Mouse (Mus musculus): ENCODE results near the gene Lrp1.

Lrp1 gene

DNA sequence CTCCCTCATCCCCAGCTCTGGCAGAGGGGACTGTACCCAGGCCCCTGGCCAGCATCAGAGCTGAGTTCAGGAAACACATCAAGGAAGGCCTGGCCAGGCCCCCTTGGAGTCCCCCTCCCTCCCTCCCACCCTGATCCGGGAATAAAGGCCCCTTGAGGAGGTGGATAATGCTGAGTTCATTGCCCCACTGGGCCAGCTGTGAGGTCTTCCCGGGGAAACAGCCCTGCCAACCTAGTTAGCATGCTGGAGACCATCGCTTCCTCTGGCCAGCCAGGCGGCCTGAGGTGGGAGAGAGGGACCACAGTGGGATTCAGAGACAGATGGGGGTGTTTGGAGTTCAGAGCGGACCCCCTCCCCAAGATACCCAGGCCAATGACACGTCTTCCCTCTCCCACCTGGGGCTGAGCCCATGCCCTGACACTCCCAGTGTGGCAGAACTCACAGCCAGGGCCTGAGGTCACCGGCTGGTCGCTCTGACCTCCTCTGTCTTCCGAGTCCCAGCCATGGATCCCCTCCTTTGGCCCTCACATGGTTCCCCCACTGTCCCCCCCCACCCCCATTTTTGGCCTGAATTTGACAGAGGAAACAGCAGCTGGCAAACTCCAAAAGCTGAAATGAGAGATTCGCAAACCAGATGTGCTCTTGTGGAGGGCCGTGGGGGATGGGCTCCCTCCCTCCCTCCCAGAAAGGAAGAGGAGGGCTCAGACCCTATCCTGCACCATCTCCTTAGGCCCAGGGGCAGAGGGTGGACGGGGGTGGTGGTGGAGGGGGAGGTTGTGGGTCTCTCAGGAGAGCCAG is 6.5 kb downstream of the Lrp1 start:
- no peak for DNase-seq

- DNase-seq = no peak
Measured at GRCm38 (mm10) chr10:127612079-127612775, 8.7 kb downstream of the Lrp1 start.

DNA sequence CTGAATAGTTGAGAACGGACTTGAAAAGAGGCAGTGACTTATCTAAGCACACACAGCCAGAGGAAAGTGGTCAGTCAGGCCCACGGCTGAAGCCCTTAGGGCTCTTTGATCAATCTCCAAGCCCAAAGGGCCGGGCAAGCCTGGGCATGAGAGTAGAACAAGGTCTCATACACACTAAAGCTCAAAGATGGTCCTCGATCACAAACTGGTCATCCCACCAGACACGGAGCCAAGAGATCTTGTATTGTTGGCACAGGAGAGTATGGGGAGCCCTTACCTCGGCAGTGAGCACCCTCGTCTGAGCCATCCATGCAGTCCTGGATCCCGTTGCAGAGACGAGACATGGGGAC is 10.9 kb downstream of the Lrp1 start:
- DNase-seq = no peak

DNA sequence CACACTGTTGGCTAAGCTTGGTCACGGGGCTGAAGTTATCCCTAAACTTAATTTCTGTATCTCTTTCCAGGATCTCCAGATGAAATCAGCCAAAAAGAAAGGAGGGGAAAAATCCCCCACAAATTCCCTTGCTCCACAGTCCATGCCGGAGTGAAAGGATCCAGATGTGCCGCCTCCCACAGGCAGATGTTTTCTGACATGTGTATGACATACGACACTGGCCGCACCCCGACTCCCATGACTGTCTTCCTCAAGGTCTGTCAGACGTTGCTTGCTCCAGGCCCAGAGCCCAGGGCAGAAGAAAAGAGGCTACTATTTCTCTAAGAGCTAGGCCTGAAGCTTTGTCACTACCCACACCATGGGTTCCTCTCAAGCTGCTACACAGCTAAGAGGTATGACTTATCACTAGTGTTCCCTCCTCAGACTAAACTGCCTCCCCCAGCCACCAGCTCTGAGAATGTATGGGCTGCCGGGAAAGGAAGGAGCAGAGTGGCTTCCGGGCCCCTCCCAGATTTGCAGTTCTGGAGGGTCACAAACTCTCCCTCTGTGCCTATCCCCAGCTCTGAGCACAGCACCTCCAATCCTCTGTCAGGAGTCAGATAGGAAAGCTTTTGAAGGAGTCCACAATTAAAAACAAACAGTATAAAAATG is 11.4 kb downstream of the Lrp1 start:
- no peak for DNase-seq

DNA sequence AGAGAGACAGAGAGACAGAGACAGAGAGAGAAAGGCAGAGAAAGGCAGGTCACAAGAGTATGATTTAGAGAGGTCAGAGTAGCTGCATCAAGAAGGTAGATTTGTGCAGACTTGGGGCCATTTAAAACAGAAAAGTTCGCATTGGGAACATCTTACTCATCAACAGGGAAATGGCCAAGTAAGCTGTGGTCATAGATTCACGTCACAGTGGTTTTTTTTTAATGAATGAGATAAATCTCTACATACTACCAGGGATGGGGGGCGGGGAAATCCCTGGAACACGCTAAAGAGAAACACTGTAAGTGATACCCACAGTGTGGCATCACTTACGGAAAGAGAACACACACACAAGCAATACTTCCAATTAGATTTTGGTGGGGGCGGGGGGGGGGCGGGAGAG is 13.9 kb downstream of the Lrp1 start:
- DNase-seq = no peak

- DNase-seq = no peak
Measured at GRCm38 (mm10) chr10:127605756-127606155, 15.2 kb downstream of the Lrp1 start.

DNA sequence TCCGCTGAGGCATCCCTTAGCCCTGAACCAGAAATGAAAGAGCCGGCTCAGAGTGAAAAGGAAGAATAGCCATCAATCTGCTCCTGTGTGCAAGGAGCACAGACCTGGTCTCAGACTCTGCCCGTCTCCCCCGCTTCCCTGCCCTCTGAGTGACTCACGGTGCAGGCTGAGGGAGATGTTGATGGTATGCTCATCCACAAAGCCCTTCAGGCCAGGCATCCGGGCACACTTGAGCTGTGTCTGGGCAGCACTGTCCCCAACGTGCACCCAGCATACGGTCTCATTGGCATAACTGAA is 15.7 kb downstream of the Lrp1 start:
- DNase-seq = no peak

- peak; percentile 76 to 82 for DNase-seq
Measured at GRCm38 (mm10) chr10:127604465-127605250, 16.3 kb downstream of the Lrp1 start.

DNA sequence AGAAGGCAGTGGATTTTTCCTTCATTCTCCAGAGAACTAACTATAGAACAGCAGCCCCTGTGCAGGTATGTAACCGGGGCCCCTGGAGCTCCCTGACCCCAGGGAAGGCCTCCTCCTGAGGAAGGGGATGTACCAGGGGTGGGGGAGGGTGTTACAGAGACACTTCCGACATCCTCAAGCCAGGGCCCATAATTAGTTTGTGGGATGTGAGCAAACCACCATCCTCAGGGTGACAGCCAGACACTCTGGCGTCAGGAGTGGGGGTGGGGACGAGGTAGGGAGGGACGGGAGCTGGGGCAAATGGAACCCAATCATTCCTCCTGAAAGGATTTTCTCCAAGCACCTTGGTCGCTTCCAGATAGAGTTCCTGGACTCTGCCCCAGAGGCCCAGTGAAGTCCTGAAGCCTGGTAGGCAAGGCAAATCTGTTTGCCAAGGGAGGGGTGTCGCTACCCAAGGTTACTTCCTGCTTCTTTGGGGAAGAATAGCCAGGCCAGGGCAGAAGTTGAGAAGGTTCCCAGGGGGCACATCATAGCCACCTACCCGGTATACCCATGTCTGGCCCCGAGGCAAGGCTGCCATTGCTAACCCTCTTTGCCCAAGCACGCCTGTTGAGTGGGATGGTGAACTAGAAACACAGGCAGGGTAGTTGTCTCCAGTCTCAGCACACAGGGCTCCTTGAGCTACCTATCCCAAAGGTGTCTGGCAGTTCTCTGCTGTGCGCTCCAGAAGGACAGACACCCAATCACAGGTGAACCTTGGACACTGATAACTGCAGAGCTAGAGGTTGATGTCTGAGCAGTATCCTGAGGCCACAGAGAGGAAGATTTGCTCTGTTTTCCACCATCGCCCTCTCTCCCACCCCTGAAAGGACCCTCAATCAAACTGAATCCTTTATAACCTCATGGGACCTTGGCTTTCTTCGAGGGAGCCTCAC is 17.2 kb downstream of the Lrp1 start:
- DNase-seq = no peak

DNA sequence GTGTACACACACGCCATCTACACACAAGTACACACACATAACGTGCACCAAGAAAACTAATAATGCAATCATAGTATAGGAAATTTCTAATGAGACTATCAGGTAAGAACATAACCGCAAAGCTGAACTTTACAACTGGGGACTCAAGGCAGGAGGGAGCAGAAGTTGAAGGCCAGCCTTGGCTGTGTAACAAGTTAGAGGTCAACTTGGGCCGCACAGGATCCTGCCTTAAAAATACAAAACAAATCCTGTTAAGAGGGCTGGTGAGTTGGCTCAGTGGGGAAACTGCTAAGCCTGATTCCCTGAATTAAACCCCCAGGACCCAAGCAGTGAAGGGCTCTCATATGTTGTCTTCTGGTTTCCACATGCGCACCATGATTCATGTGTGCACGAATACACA is 18.8 kb downstream of the Lrp1 start:
- DNase-seq = no peak

DNA sequence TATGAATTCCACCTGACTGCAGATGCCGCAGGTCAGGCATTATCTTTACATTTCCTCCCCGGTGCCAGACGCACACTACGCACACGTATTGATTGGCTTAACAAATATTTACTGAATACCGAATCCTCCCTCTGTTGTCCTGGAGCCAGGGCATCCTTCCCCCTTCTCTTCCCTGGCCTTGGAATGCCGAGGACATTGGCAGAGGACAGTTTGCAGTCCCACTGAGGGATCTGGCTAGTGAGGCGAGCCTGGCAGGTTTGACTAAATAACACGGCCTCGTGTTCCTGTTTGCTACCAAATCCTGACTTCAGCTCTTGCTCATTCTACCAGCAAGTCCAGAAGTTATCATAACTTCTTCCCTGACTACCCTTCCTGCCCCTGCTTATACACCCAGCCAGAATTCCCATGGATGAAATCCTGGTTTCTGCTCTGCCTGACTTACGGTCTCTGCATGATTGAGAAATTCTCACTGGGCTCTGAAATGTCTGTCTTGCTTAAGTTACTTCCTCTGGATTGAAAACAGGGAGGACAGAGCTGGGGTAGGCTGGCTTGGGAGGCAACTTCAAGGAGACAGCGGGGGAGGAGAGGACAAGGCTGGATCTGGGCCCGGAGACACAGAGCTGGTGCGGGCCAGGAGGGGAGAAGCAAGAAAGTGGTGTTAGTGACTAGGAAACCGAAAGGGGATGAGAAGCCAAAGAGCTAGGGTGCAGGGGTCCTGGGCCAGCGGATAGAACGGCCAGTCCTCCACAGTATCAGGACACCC is 21.0 kb downstream of the Lrp1 start:
- peak; percentile 46 to 70 for DNase-seq

GRCm38 (mm10) chr10:127599252-127599651 is 21.7 kb downstream of the Lrp1 start:
- DNase-seq = no peak

- DNase-seq = no peak
Measured at GRCm38 (mm10) chr10:127598607-127599006, 22.3 kb downstream of the Lrp1 start.

GRCm38 (mm10) chr10:127597311-127597901 is 23.5 kb downstream of the Lrp1 start:
- no peak for DNase-seq

GRCm38 (mm10) chr10:127596321-127596941 is 24.5 kb downstream of the Lrp1 start:
- DNase-seq = no peak

DNA sequence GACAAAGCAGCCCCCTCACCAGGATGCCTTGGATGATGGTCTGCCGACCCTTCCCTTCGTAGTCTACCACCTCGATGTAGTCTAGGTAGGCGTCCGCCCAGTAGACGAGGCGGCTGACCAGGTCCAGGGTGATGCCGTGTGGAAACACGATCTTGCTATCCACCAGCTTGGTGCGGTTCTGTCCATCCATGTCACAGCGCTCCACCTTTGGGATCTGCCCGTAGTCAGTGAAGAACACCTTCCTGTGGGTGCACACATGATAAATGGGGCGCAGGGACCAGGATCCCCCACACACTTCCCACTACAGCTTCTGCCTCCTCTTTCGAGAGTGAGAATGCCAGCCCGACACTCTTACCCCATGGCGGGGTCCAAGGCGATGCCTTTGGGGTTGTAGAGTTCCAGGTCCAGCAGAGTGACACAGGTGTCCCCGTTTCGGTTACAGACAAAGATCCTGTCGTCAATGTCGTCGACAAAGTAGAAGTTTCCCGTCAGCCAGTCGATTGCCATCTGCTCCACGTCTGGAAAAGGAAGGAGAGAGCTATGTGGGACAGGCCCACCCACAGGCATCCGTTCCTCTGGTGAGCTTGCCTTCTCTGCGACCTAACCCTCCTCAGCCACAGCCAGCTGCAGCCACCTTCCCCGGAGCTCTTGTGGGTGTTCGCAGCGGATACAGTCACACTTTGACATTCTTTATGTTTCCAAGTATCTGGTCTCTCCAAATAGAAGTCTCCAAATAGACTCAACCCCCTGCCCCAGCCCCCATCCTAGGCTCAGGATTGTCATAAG is 25.8 kb downstream of the Lrp1 start:
- DNase-seq = no peak

GRCm38 (mm10) chr10:127594405-127594804 is 26.5 kb downstream of the Lrp1 start:
- DNase-seq = no peak

DNA sequence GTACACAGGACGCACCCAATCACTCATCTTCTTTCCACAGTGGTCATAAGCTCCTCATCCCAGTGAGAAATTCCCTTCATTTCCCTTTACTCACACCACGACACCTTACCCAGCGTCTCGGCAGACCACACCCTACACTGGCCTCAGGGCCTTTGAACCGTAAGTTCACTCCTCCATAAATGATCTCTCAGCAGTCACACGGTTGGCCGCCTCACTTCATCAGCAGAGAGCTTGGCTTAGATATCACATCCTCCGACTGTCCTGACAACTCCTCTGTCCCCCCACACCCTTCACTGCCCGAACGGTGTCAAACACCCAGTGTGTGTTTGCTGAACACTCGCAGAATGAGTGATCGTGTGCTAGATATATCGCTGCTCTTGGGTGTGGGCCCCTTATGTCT is 28.1 kb downstream of the Lrp1 start:
- DNase-seq = no peak

DNA sequence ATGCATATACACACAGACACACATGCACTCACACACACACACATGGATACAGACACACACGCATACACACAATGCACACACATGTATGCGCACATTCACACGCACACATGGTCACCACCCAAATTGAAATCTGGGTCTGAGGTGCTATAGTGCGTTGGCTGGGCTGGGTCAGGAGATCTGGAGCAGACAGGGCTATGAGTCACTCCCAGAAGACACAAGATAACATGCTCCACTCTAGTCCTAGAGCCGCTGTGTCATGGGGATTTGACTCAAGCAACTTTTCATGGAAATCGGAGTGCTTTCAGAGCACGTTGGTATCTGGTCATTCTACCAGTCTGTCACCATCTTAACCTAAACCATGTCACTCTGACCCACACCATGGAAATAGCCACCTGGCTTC is 28.5 kb downstream of the Lrp1 start:
- no peak for DNase-seq

- DNase-seq = no peak
Measured at GRCm38 (mm10) chr10:127591514-127591913, 29.4 kb downstream of the Lrp1 start.

Measured in kidney, postnatal 36 days (tissue).